Mouse (Mus musculus) lung, embryonic 15.5 days (tissue): ENCODE results near the gene Gm3739. TPM values are rescaled to one million over a fixed set of nuclear protein-coding genes. Genes with fewer than 3 reads are reported as not detected.
"Not testable (repeated sequence)": the region's sequence is repeated elsewhere in the genome, so short reads cannot be mapped to it uniquely, and the experiment has no call there.

ENCODE experiments used
- ATAC-seq: fragments of 200-750 bp; cut with Nextera tagmentation; 2 replicates; pipeline ENCODE4 v1.8.0; 2017; ENCODE audit warnings: moderate number of reproducible peaks, borderline replicate concordance; ENCODE audit not compliant: low FRiP score, low TSS enrichment; ENCODE audit errors: extremely low read depth
- H3K27ac ChIP-seq: fragments of 300-500 bp; sonication (generic); 2 replicates; pipeline ENCODE4 v1.5.1; 2015; ENCODE audit warnings: moderate library complexity, mild to moderate bottlenecking, inconsistent platforms
- H3K27me3 ChIP-seq: fragments of 300-500 bp; sonication (generic); 2 replicates; pipeline ENCODE4 v1.6.1; 2015; ENCODE audit warnings: inconsistent platforms
- H3K36me3 ChIP-seq: fragments of 300-500 bp; sonication (generic); 2 replicates; pipeline ENCODE4 v1.6.1; 2015; ENCODE audit warnings: inconsistent platforms
- H3K4me1 ChIP-seq: fragments of 300-500 bp; sonication (generic); 2 replicates; pipeline ENCODE4 v1.6.1; 2015; ENCODE audit warnings: inconsistent platforms
- H3K4me2 ChIP-seq: fragments of 300-500 bp; sonication (generic); 2 replicates; pipeline ENCODE4 v1.6.1; 2015; ENCODE audit warnings: inconsistent platforms, mild to moderate bottlenecking, moderate library complexity
- H3K4me3 ChIP-seq: fragments of 300-500 bp; sonication (generic); 2 replicates; pipeline ENCODE4 v1.5.1; 2015; ENCODE audit warnings: mild to moderate bottlenecking, inconsistent platforms
- H3K9ac ChIP-seq: fragments of 300-500 bp; sonication (generic); 2 replicates; pipeline ENCODE4 v1.6.1; 2015; ENCODE audit warnings: inconsistent platforms
- H3K9me3 ChIP-seq: fragments of 300-500 bp; sonication (generic); 2 replicates; pipeline ENCODE4 v1.6.1; 2016; ENCODE audit warnings: inconsistent platforms
- WGBS: fragments of 180-500 bp; shearing (Covaris S2); methylation state at CpG from one replicate; pipeline ENCODE4 v1.1.7; 2015; 5-methylcytosine and 5-hydroxymethylcytosine counted together
- polyA plus RNA-seq: library from polyadenylated mRNA; unstranded; fragments of >200 nt; fragmentation: Nextera tagmentation; extraction: Ambion mirVana; gene quantifications from 2 replicates; pipeline ENCODE4 v1.2.1, GENCODE M21; 2015

Gene Gm3739
- polyA plus RNA-seq = 0.52 and 0.54 TPM in 2 replicates

DNA sequence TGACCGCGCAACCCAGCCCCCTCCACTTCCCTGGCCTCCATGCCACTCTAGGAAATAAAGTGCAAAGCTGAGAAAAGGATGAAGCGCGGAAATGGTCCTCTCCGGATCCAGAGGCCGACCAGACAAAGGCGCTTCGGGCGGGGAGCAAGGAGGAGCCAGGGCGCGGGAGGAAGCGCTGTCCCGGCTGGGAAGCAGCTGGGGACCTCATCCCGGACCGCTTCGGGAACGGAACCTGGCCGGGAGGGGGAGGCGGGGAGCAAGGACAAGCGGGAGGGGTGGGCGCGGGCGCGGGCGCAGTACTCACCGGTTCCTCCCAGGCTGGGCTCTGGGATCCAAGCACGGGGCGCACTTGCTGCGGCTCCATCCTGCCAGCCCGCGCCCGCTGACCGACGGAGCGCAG, at the start of gene Gm3739:
Gene Gm3739 (minus strand): TSS at position 389 of the 400 bp plus-strand sequence.
- not testable (repeated sequence) for H3K4me1 ChIP-seq, H3K9me3 ChIP-seq, ATAC-seq, H3K27me3 ChIP-seq, H3K36me3 ChIP-seq, H3K27ac ChIP-seq
- H3K9ac ChIP-seq = peak within 1 kb of the TSS; percentile 31; the same call in 1 of the 2 replicates
- peak within 1 kb of the TSS; percentile 79 for H3K4me2 ChIP-seq
- peak within 1 kb of the TSS; percentile 43 for H3K4me3 ChIP-seq
- WGBS = 3% methylated on average over 18 of the region's 35 CpGs

DNA sequence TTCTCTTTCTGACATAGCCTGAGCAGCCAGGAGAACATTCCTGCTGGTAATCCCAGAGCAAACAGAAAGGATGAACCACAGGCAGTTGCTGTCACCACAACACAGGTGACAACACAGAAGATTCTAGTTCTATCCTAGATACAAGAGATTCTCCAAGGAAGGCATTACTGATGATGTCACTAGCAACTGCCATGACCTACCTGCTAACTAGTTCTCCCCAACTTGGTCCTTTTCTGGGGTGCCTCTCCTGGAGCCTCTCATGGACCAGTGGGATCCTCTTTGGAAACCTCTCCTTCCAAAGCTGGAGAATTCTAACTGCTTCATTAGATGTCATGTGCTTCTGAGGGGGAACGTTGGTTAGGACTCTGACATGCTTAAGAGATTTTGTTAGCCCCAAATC, 17.4 kb upstream of the Gm3739 start, which contains the start of gene Gm5797:
Gene Gm5797 (minus strand): TSS at position 101 of the 400 bp plus-strand sequence.
- H3K4me1 ChIP-seq, H3K27me3 ChIP-seq, H3K4me2 ChIP-seq, H3K9ac ChIP-seq, H3K9me3 ChIP-seq, H3K4me3 ChIP-seq, H3K27ac ChIP-seq, H3K36me3 ChIP-seq, ATAC-seq: not testable (repeated sequence)
- no CpG with 5 or more reads among the region's 1 CpGs for WGBS

GRCm38 (mm10) chr14:7315093-7315492, 244 bp upstream of the Gm3739 start:
- H3K9me3 ChIP-seq, H3K36me3 ChIP-seq, H3K27ac ChIP-seq, H3K27me3 ChIP-seq, H3K4me1 ChIP-seq, ATAC-seq: not testable (repeated sequence)
- peak overlapping the region; percentile 31; the same call in 1 of the 2 replicates for H3K9ac ChIP-seq
- under 1% methylated on average over 17 of the region's 19 CpGs for WGBS
- H3K4me2 ChIP-seq = peak overlapping the region; percentile 79
- H3K4me3 ChIP-seq = peak overlapping the region; percentile 43

GRCm38 (mm10) chr14:7264614-7265013, 50.2 kb downstream of the Gm3739 start, which contains the start of gene Gm3727:
Gene Gm3727, minus strand, starts transcription at chr14:7264714.
- H3K36me3 ChIP-seq, H3K4me2 ChIP-seq, ATAC-seq, H3K27ac ChIP-seq, H3K9ac ChIP-seq, H3K4me1 ChIP-seq, H3K9me3 ChIP-seq, H3K27me3 ChIP-seq, H3K4me3 ChIP-seq: not testable (repeated sequence)
- 64% methylated on average over 3 of the region's 3 CpGs for WGBS

Other genes with a start within 250 kb of the Gm3739 start
- gene Gm3696, start 214.4 kb downstream of the Gm3739 start, polyA plus RNA-seq = 0.94 and 1.00 TPM in 2 replicates
- not detected in 2 replicates for gene Gm6676, start 189.6 kb downstream of the Gm3739 start, polyA plus RNA-seq
- 3.1 and 4.2 TPM in 2 replicates for gene Gm3512, start 140.5 kb downstream of the Gm3739 start, polyA plus RNA-seq
- gene Gm16434, start 120.5 kb downstream of the Gm3739 start, polyA plus RNA-seq = not detected in 2 replicates
- not detected in 2 replicates for gene Gm3727, start 50.3 kb downstream of the Gm3739 start, polyA plus RNA-seq
- not detected in 2 replicates for gene Gm5797, start 17.3 kb upstream of the Gm3739 start, polyA plus RNA-seq
- not detected in 2 replicates for gene Gm8374, start 50.1 kb upstream of the Gm3739 start, polyA plus RNA-seq
- gene Gm3755, start 135.9 kb upstream of the Gm3739 start, polyA plus RNA-seq = not detected in 2 replicates
- 0.23 and 0.30 TPM in 2 replicates for gene Gm3752, start 168.7 kb upstream of the Gm3739 start, polyA plus RNA-seq